ENCODE assay signal across 17 mouse cellular contexts in the genomic region with DNA sequence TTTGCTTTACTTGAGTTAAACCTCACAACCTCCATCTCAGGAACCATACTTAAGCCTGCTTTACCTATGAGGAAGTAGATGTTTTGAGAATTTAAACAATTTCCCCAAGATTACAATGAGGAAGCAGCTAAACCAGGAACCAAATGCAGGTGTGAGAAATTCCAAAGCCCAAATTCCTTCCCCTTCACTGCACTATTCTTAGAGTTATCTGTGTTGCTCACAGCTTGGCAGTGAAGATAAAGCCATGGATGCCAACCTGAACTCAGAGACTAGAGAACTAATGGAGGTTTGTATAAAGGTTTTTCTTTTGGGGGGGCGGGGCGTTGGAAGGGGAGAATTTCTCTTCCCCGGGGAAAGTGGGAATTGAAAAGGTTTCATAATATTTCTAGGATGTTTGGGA. TPM values are rescaled to one million over a fixed set of nuclear protein-coding genes. Genes with fewer than 3 reads are reported as not detected.
"Had no signal": no experiment of that assay in that cellular context is flagged by ENCODE, and none has a peak within 500 bp of the region (broad histone marks: within the 10 kb centered on the region; RNA-seq: fewer than 3 reads in every experiment).

No protein-coding gene starts in this region.

- DNase-seq: kidney, adult 11 months; kidney, adult 8-10 months; kidney, postnatal 10 days; kidney, postnatal 36 days; layer of hippocampus, postnatal 36 days; liver, embryonic 13.5 days; lung, adult 2 months; lung, postnatal 14 days; lung, postnatal 4 days; right cerebral cortex, postnatal 25 days; spleen, adult 18-20 months; thymus, postnatal 25 days had no signal

- H3K27me3 ChIP-seq: kidney, embryonic 15.5 days; liver, embryonic 13.5 days; neural tube, embryonic 12.5 days; stomach, embryonic 15.5 days had no signal

- H3K36me3 ChIP-seq: kidney, embryonic 15.5 days; liver, embryonic 13.5 days; neural tube, embryonic 12.5 days; stomach, embryonic 15.5 days had no signal

- H3K9me3 ChIP-seq: kidney, embryonic 15.5 days; liver, embryonic 13.5 days; neural tube, embryonic 12.5 days; stomach, embryonic 15.5 days had no signal

- H3K4me3 ChIP-seq: kidney, embryonic 15.5 days; left cerebral cortex, adult 2 months; liver, embryonic 13.5 days; neural tube, embryonic 12.5 days; stomach, embryonic 15.5 days had no signal

- H3K4me2 ChIP-seq: kidney, embryonic 15.5 days; liver, embryonic 13.5 days; neural tube, embryonic 12.5 days; stomach, embryonic 15.5 days had no signal

- H3K27ac ChIP-seq: kidney, embryonic 15.5 days; left cerebral cortex, adult 2 months; liver, embryonic 13.5 days; neural tube, embryonic 12.5 days; stomach, embryonic 15.5 days had no signal

- H3K9ac ChIP-seq: kidney, embryonic 15.5 days; liver, embryonic 13.5 days; neural tube, embryonic 12.5 days; stomach, embryonic 15.5 days had no signal

RNA-seq across cellular contexts. Expression of a gene that starts 54.2 kb away (rescaled TPM):
- total RNA-seq: megakaryocyte-erythroid progenitor cell, adult 5-6 weeks had no signal
